Mouse (Mus musculus) midbrain, embryonic 14.5 days (tissue): ENCODE data around the gene Pax5. TPM values are rescaled to one million over a fixed set of nuclear protein-coding genes. Genes with fewer than 3 reads are reported as not detected.

Experiments used
- ATAC-seq: fragments of 200-750 bp; cut with Nextera tagmentation; 2 replicates; pipeline ENCODE4 v1.8.0; 2017; ENCODE audit warnings: moderate number of reproducible peaks, moderate library complexity; ENCODE audit not compliant: low FRiP score, low TSS enrichment
- DNase-seq: peaks from one replicate; pipeline ENCODE4 v3.0.0-alpha.2; 2015
- H3K27ac ChIP-seq: fragments of 300-500 bp; sonication (generic); replicated peaks from 2 replicates; pipeline ENCODE4 v1.5.1; 2014; ENCODE audit warnings: mild to moderate bottlenecking, low read depth, low read length, moderate library complexity
- H3K27me3 ChIP-seq: fragments of 300-500 bp; sonication (generic); 2 replicates; pipeline ENCODE4 v1.6.1; 2014; ENCODE audit warnings: low read length, control low read depth, mixed read lengths; ENCODE audit not compliant: control insufficient read depth, insufficient read depth
- H3K36me3 ChIP-seq: fragments of 300-500 bp; sonication (generic); 2 replicates; pipeline ENCODE4 v1.6.1; 2014; ENCODE audit warnings: low read length, control low read depth; ENCODE audit not compliant: control insufficient read depth, insufficient read depth
- H3K4me1 ChIP-seq: fragments of 300-500 bp; sonication (generic); 2 replicates; pipeline ENCODE4 v1.6.1; 2014; ENCODE audit warnings: mild to moderate bottlenecking, antibody characterized with exemption, low read length, control low read depth; ENCODE audit not compliant: control insufficient read depth, insufficient read depth
- H3K4me2 ChIP-seq: fragments of 300-500 bp; sonication (generic); 2 replicates; pipeline ENCODE4 v1.6.1; 2014; ENCODE audit warnings: mild to moderate bottlenecking, low read length, moderate library complexity
- H3K4me3 ChIP-seq: fragments of 300-500 bp; sonication (generic); replicated peaks from 2 replicates; pipeline ENCODE4 v1.5.1; 2014; ENCODE audit warnings: low read depth, low read length
- H3K9ac ChIP-seq: fragments of 300-500 bp; sonication (generic); replicated peaks from 2 replicates; pipeline ENCODE4 v1.6.1; 2014; ENCODE audit warnings: mild to moderate bottlenecking, low read length, moderate library complexity
- H3K9me3 ChIP-seq: fragments of 300-500 bp; sonication (generic); 2 replicates; pipeline ENCODE4 v1.6.1; 2016; ENCODE audit warnings: low read length, control low read depth, mixed read lengths; ENCODE audit not compliant: control insufficient read depth
- WGBS: fragments of 180-500 bp; shearing (Covaris S2); extraction: QIAGEN DNeasy Blood & Tissue Kit; methylation state at CpG from one replicate; pipeline ENCODE4 v1.1.7; 2014; 5-methylcytosine and 5-hydroxymethylcytosine counted together
- polyA plus RNA-seq: library from polyadenylated mRNA; unstranded; fragments of >200 nt; fragmentation: Nextera tagmentation; extraction: Ambion mirVana; gene quantifications from 2 replicates; pipeline ENCODE4 v1.2.1, GENCODE M21; 2014

Gene Pax5
- polyA plus RNA-seq, 1 experiment from 2014 or later = 11.3 TPM

DNA sequence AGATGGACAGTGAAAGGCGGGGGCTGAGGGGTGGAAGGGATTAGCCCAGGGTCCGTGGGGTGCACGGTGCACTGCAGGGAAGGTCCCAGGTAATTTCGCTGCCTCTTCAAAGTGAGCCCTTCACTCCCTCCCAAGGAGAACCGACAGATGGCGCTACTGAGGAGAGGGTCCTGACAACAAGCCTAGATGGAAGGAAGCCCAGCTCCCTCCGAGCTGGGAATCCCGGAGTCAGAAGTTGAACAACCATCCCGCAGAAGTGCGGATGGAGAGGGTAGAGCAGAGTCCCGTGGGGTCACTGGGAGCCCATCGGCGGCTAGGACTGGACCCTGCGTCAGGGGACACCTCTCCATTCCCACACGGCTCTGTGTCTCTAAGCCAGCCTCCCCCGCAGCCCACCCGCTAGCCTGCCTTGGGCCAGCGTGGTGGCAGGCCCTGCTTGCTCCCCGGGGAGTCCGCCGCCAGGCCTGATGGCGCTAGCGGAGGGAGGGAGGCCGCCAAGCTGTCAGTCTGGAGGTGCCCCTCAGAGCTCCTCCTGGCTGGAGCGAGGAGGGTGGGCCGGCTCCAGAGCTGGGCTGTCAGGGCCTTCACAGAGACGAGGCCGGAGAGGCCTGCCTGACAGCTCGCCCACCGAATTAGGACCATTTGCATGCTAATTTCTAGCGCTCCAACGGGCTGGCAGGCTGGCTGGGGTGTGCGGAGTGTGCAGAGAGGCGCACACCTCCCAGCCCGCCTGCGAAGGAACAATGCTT, 152.3 kb downstream of the Pax5 start:
- Histone ChIP-seq H3K9ac (peak overlapping the region; percentile 51), H3K27ac (peak overlapping the region; percentile 84), H3K4me3 (peak overlapping the region; percentile 31), H3K4me2 (peak overlapping the region; percentile 70), H3K27me3 (peaks cover 3% of the 10 kb centered on the region; the same call in 1 of the 2 replicates), H3K4me1 (peaks cover 17% of the 10 kb centered on the region), H3K9me3 (no peaks in the 10 kb centered on the region), H3K36me3 (no peaks in the 10 kb centered on the region)
- peak; percentile 88 for DNase-seq
- peak; percentile 89 for ATAC-seq
- 4% methylated on average over 36 of the region's 36 CpGs for WGBS

DNA sequence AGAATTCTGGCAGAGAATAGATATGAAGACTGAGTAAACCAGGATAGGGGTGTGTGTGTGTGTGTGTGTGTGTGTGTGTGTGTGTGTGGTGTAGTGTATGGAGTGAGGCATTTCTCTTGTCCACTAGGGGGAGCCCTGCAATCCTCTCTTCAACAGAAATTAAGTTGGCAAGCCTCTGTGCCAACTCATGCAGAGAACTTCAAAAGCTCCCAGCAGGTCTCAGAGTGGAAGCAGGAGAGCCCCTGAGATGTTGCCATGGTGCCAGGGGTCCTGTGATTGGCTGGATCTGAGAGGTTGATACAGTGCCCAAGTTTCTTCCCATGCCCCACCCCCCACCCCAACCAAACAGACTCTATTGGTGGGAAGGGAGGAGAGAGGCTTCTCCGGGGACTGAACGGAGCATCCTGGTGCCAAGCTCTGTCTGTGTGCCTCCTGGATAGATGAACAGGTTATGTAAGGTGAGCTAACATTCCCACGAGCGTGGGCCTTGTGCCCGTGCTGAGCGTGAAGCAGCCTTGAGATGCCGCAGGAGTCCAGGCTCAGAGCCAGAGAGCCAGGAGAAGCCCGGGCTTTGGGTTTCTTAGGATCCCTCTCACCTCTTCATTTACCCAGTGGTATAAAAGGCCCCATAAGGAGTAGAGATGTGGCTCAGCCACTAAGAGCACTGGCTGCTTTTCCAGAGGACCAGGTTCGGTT, 153.6 kb downstream of the Pax5 start:
- ATAC-seq = no peak
- 93% methylated on average over 9 of the region's 9 CpGs for WGBS

DNA sequence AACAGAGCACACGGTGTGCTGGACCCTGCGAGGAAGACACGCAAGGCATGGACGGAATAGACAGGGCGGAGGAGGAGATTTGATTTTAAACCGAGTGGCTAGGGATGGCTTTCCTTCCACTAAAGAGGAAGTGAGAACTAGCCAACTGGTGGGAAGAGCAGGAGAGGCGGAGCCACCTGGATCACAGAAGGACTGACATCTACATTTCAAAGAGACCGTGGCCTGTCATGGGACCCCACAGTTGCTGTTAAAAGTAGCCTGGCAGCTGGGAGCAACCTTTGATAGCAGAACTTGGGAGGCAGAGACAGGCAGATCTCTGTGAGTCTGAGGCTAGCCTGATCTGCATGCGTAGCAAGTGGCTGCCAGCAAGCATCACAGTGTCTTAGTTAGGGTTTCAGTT, 154.7 kb downstream of the Pax5 start:
- 86% methylated on average over 9 of the region's 9 CpGs for WGBS
- no peaks in the 10 kb centered on the region for H3K27me3 ChIP-seq
- no peaks in the 10 kb centered on the region for H3K36me3 ChIP-seq

More for the DNA sequence above, 153.6 kb downstream of the Pax5 start:
- DNase-seq = peak; percentile 49
- Histone ChIP-seq H3K4me2 (no peak overlapping the region), H3K4me1 (peaks cover 17% of the 10 kb centered on the region), H3K36me3 (no peaks in the 10 kb centered on the region), H3K27me3 (no peaks in the 10 kb centered on the region), H3K9ac (no peak overlapping the region), H3K9me3 (no peaks in the 10 kb centered on the region), H3K27ac (no peak overlapping the region), H3K4me3 (no peak overlapping the region)

DNA sequence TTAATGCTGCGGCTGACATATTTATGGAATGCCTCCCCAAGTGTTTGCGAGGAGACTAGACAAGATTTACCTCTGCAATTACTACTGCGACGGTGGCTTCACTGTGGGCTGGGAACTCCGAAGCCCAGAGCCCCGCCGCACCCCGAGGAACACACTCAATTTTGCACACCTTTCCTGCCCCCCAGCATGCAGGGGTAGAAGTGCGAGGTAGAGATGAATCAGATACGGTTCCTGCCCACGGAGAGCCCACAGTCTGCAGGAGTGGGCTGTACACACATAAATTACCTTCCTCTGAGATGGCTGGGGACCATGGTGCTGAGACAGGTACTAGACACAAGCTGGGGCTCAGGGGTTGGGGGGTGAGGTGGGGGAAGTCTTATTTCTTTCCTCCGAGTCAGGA, 158.8 kb downstream of the Pax5 start:
- no peak for ATAC-seq

More for the DNA sequence above, 154.7 kb downstream of the Pax5 start:
- peaks cover 17% of the 10 kb centered on the region for H3K4me1 ChIP-seq
- DNase-seq (no peak), ATAC-seq (no peak)
- no peaks in the 10 kb centered on the region for H3K9me3 ChIP-seq
- no peak overlapping the region for H3K9ac ChIP-seq
- no peak overlapping the region for H3K27ac ChIP-seq
- H3K4me3 ChIP-seq = no peak overlapping the region
- H3K4me2 ChIP-seq = no peak overlapping the region

DNA sequence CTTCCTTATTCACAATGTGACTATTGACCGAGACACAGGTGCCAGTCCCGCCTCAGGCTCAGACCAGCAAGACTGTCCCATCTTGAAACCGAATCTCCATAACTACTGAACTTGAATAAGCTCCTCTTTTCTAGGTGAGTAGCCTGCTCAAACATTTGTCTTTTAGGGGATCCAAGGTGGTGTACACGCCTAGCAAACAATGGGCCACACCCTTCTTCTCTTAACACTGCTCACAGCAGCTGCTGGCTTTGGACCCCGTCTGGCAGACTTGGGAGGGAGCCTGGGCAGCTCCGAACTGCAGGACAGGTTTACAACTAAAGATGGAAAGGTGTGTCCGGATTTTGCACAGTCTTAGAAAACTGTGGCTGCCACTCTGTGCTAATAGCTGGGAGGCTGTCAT, 161.3 kb downstream of the Pax5 start:
- WGBS = 91% methylated on average over 7 of the region's 7 CpGs
- Histone ChIP-seq H3K4me1 (no peaks in the 10 kb centered on the region), H3K27me3 (no peaks in the 10 kb centered on the region), H3K4me3 (no peak overlapping the region), H3K27ac (no peak overlapping the region), H3K9me3 (no peaks in the 10 kb centered on the region), H3K4me2 (no peak overlapping the region), H3K36me3 (no peaks in the 10 kb centered on the region), H3K9ac (no peak overlapping the region)
- ATAC-seq (no peak), DNase-seq (no peak)

More for the DNA sequence above, 158.8 kb downstream of the Pax5 start:
- no peak for DNase-seq
- H3K9me3 ChIP-seq = no peaks in the 10 kb centered on the region
- no peaks in the 10 kb centered on the region for H3K27me3 ChIP-seq
- H3K4me1 ChIP-seq = no peaks in the 10 kb centered on the region
- no peaks in the 10 kb centered on the region for H3K36me3 ChIP-seq
- 88% methylated on average over 12 of the region's 12 CpGs for WGBS
- no peak overlapping the region for H3K9ac ChIP-seq
- no peak overlapping the region for H3K4me3 ChIP-seq
- H3K4me2 ChIP-seq = no peak overlapping the region
- H3K27ac ChIP-seq = no peak overlapping the region

DNA sequence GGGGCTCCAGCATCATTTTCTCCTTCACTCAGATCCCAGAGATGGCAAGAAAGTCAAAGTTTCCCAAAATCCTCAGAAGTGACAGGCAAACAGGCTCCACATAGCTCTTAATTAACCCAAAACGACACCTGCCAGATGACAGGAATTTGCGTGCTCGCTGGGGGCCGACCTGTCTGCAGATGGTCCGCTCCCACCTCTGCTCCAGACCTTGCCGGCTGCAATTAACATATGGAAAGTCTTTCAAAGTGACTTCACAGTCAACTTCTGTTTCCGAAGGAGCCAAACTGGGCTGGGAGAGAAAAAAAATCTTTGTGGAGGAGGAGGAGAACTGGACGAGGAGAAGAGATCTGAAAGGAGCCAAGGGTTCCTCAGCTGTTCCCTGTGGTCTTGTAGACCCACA, 164.6 kb downstream of the Pax5 start:
- no peaks in the 10 kb centered on the region for H3K9me3 ChIP-seq
- H3K9ac ChIP-seq = no peak overlapping the region
- no peaks in the 10 kb centered on the region for H3K36me3 ChIP-seq
- no peak overlapping the region for H3K4me2 ChIP-seq
- no peaks in the 10 kb centered on the region for H3K4me1 ChIP-seq
- 54% methylated on average over 8 of the region's 8 CpGs for WGBS
- H3K4me3 ChIP-seq = no peak overlapping the region
- DNase-seq (no peak), ATAC-seq (no peak)
- H3K27me3 ChIP-seq = no peaks in the 10 kb centered on the region
- no peak overlapping the region for H3K27ac ChIP-seq

DNA sequence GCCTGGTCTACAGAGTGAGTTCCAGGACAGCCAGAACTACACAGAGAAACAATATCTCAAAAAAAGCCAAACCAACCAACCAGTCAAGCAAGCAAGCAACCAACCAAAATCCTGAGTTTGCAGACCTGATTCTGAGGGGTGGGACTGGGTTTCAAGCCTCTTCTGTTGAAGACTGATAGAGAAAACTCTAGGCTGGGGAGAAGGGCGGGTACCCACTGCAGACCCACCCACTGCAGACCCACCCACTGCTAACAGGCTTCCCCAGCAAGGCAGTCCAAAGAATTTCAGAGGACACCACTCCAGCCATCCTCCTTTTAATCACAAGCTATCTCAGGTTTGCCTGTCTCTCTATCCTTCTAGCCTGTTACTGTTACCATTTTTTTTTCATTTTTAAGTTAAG, 165.8 kb downstream of the Pax5 start:
- Histone ChIP-seq H3K4me3 (no peak overlapping the region), H3K4me1 (no peaks in the 10 kb centered on the region), H3K9me3 (no peaks in the 10 kb centered on the region), H3K36me3 (no peaks in the 10 kb centered on the region), H3K27me3 (no peaks in the 10 kb centered on the region), H3K4me2 (no peak overlapping the region), H3K27ac (no peak overlapping the region), H3K9ac (no peak overlapping the region)
- DNase-seq = no peak
- no peak for ATAC-seq
- 75% methylated on average over 1 of the region's 1 CpGs for WGBS

DNA sequence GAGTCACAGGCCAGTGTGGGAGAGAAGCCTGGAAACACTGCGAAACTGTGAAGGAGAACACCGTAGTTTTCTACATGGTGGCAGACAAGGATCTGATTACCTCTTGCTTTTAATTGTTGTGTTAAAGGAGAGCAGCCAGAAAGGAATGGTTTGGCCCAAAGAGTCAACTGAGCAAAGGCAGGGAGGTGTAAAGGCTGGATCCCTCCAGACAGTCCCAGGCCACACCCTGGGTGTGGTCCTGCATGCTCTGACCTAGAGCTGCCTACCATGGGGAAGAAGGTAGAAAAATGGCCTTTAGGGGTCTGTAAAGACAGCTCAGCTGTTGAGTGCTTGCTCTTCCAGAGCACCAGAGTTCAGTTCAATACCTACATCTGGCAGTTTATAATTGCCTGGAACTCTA, 166.4 kb downstream of the Pax5 start:
- Histone ChIP-seq H3K9ac (no peak overlapping the region), H3K36me3 (no peaks in the 10 kb centered on the region), H3K27me3 (no peaks in the 10 kb centered on the region), H3K4me2 (no peak overlapping the region), H3K4me1 (no peaks in the 10 kb centered on the region), H3K4me3 (no peak overlapping the region), H3K9me3 (no peaks in the 10 kb centered on the region), H3K27ac (no peak overlapping the region)
- DNase-seq (no peak), ATAC-seq (no peak)
- 93% methylated on average over 2 of the region's 2 CpGs for WGBS

DNA sequence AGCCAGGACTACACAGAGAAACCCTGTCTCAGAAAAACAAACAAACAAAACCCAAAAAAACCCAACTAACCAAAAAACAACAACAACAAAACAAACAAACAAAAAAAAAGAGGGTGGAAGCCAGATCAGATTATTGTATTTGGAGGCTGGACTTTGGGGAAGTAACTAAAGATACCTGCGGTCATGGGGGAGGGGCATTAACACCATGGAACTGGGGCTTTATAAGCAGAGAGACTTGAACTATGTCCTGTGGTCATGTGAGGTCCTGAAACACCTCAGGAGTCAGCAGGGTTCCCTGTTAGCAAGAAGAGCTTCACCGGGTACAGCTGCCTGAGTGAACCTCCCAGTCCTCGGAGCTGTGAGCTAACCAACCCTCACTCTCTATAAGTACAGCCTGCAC, 168.2 kb downstream of the Pax5 start:
- Histone ChIP-seq H3K36me3 (no peaks in the 10 kb centered on the region), H3K27me3 (no peaks in the 10 kb centered on the region), H3K27ac (no peak overlapping the region), H3K9ac (no peak overlapping the region), H3K4me2 (no peak overlapping the region), H3K4me3 (no peak overlapping the region), H3K9me3 (no peaks in the 10 kb centered on the region), H3K4me1 (0 out of 2 replicates have a peak, but pooled peaks cover 4% of the 10 kb centered on the region)
- WGBS = 88% methylated on average over 3 of the region's 3 CpGs
- ATAC-seq (no peak), DNase-seq (no peak)
